Mouse (Mus musculus): ENCODE data around the gene Exoc4. TPM values are rescaled to one million over a fixed set of nuclear protein-coding genes. Genes with fewer than 3 reads are reported as not detected.

Gene Exoc4
- polyA plus RNA-seq, 1 experiment from 2014 or later, result 39.2 TPM

- Histone ChIP-seq H3K27ac (peak overlapping the region; percentile 9; the same call in 1 of the 2 replicates), H3K9me3 (no peaks in the 10 kb centered on the region), H3K4me1 (peaks cover 26% of the 10 kb centered on the region), H3K36me3 (replicated peaks) (no peaks in the 10 kb centered on the region), H3K27me3 (ENCODE audit: poor library complexity, severe bottlenecking) (no peaks in the 10 kb centered on the region), H3K4me3 (no peak overlapping the region)
- 16% methylated on average over 7 of the region's 7 CpGs for WGBS
- no peak for DNase-seq (ENCODE audit: extremely low spot score, low spot score)
Measured at GRCm38 (mm10) chr6:33999530-33999929, 750.6 kb downstream of the Exoc4 start.

- H3K27ac ChIP-seq, result no peak overlapping the region
Measured at GRCm38 (mm10) chr6:34000644-34001043, 751.8 kb downstream of the Exoc4 start.

GRCm38 (mm10) chr6:34003033-34003432 lies 754.1 kb downstream of the Exoc4 start:
- peaks cover 28% of the 10 kb centered on the region for H3K4me1 ChIP-seq
- no peak for DNase-seq (ENCODE audit: extremely low spot score, low spot score)
- H3K27me3 ChIP-seq (ENCODE audit: poor library complexity, severe bottlenecking), result no peaks in the 10 kb centered on the region
- WGBS, result 29% methylated on average over 1 of the region's 1 CpGs
- H3K9me3 ChIP-seq, result no peaks in the 10 kb centered on the region
- H3K27ac ChIP-seq, result no peak overlapping the region
- no peaks in the 10 kb centered on the region for H3K36me3 ChIP-seq (replicated peaks)
- no peak overlapping the region for H3K4me3 ChIP-seq

More at GRCm38 (mm10) chr6:34000644-34001043, 751.8 kb downstream of the Exoc4 start:
- Histone ChIP-seq H3K9me3 (no peaks in the 10 kb centered on the region), H3K4me3 (no peak overlapping the region), H3K36me3 (replicated peaks) (no peaks in the 10 kb centered on the region), H3K4me1 (peaks cover 21% of the 10 kb centered on the region), H3K27me3 (ENCODE audit: poor library complexity, severe bottlenecking) (no peaks in the 10 kb centered on the region)
- WGBS, result 91% methylated on average over 7 of the region's 7 CpGs
- no peak for DNase-seq (ENCODE audit: extremely low spot score, low spot score)

GRCm38 (mm10) chr6:34013469-34013868 lies 764.6 kb downstream of the Exoc4 start:
- H3K9me3 ChIP-seq, result no peaks in the 10 kb centered on the region
- no peaks in the 10 kb centered on the region for H3K27me3 ChIP-seq (ENCODE audit: poor library complexity, severe bottlenecking)
- 0 out of 2 replicates have a peak, but pooled peaks cover 3% of the 10 kb centered on the region for H3K4me1 ChIP-seq
- H3K36me3 ChIP-seq (replicated peaks), result no peaks in the 10 kb centered on the region
- H3K27ac ChIP-seq, result no peak overlapping the region
- no peak overlapping the region for H3K4me3 ChIP-seq
- no peak for DNase-seq (ENCODE audit: extremely low spot score, low spot score)
- 80% methylated on average over 6 of the region's 6 CpGs for WGBS

Other genes starting within 250 kb of the Exoc4 start
- gene Chchd3, start 188.8 kb upstream of the Exoc4 start, polyA plus RNA-seq (2016; fragmentation: Nextera tagmentation; extraction: Ambion mirVana), result 124 and 131 TPM in 2 replicates

All from forebrain, embryonic 10.5 days (tissue).